Mouse (Mus musculus): Measurements from ENCODE around the gene Litaf. TPM values are rescaled to one million over a fixed set of nuclear protein-coding genes. Genes with fewer than 3 reads are reported as not detected.
"Not testable (repeated sequence)": the region's sequence is repeated elsewhere in the genome, so short reads cannot be mapped to it uniquely, and the experiment has no call there.

Litaf gene
- polyA plus RNA-seq, 1 experiment: 472 TPM

DNA sequence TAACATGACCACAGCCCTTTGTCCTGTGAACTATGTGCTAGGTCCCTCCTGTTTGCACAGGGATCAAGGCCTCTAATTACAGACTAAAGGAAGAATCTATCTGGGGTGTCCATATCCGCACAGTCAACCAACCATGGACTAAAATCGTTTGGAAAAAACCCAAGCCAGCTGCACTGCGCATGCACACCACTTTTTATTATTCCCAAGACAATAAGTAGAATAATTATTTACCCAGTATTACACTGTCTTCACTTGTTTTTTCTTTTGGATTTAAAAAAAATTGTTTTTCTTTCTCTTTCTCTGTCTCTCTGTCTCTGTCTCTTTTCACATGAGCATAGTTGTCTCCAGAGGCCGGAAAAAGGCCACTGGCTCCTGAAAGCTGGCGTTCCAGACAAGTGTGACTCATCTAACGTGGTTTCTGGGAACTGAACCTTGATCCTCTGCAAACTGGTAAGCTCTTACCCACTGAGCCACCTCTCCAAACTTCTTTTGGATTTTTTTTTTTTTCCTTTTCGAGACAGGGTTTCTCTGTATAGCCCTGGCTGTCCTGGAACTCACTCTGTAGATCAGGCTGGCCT is 84.4 kb downstream of the Litaf start:
- Histone ChIP-seq H3K4me1 (peaks cover 99% of the 10 kb centered on the region), H3K27me3 (replicated peaks) (no peaks in the 10 kb centered on the region), H3K9me3 (no peaks in the 10 kb centered on the region), H3K4me3 (replicated peaks) (no peak overlapping the region), H3K36me3 (replicated peaks; ENCODE audit: low read length) (peaks cover 75% of the 10 kb centered on the region)
- TF ChIP-seq GATA1 (IDR thresholded peaks at IDR 0.05; ENCODE audit: borderline replicate concordance, low read length): no peak
- TF ChIP-seq FLI1 (IDR thresholded peaks at IDR 0.05; ENCODE audit: low read length): no peak

DNA sequence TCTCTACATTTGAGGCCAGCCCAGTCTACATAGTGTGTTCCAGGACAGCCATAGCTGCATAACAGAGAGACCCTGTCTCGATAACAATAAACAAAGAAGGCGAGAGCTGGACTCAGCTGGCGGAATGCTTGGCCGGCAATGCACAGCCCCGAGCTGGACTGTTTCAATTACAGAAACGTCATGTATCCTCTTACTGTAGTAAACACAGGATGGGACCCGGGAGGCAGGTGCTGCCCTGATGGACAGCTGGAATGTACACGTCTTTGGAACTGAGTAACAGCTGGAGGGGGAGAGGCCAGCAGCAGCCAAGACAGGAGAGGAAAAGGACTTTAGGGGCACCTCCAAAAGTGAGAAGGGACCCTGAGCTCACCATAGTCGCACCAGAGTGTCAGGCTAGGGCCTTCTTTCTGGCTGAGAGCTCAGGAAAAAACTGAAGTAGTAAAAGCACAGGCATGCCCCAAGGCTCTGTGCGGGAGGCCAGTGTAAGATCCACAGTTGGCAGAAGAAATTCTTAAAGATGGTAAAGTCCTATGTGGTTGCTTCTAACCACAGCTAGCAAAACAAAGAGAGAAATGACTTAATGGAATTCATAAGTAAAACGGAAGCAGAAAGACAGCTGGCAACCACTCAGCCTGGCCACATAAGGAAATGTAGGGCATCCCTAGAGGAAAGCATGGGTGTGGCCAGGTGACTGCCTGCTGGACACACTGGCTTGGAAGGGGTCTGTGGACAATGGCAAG is 86.7 kb downstream of the Litaf start:
- no peak for TF ChIP-seq GATA1 (IDR thresholded peaks at IDR 0.05; ENCODE audit: borderline replicate concordance, low read length)
- TF ChIP-seq FLI1 (IDR thresholded peaks at IDR 0.05; ENCODE audit: low read length): no peak
- peaks cover 78% of the 10 kb centered on the region for H3K36me3 ChIP-seq (replicated peaks; ENCODE audit: low read length)
- H3K4me1 ChIP-seq: peaks cover 98% of the 10 kb centered on the region
- H3K4me3 ChIP-seq (replicated peaks): peak overlapping the region; percentile 82
- H3K27me3 ChIP-seq (replicated peaks): no peaks in the 10 kb centered on the region
- no peaks in the 10 kb centered on the region for H3K9me3 ChIP-seq

- Histone ChIP-seq H3K27me3 (replicated peaks) (no peaks in the 10 kb centered on the region), H3K4me1 (peaks cover 94% of the 10 kb centered on the region), H3K9me3 (no peaks in the 10 kb centered on the region), H3K36me3 (replicated peaks; ENCODE audit: low read length) (peaks cover 87% of the 10 kb centered on the region), H3K4me3 (replicated peaks) (peak overlapping the region; percentile 81)
- no peak for TF ChIP-seq FLI1 (IDR thresholded peaks at IDR 0.05; ENCODE audit: low read length)
- no peak for TF ChIP-seq GATA1 (IDR thresholded peaks at IDR 0.05; ENCODE audit: borderline replicate concordance, low read length)
These were observed 88.1 kb downstream of the Litaf start for GRCm38 (mm10) chr16:10977877-10978276.

- peak overlapping the region; percentile 57 for H3K4me3 ChIP-seq (replicated peaks)
- no peaks in the 10 kb centered on the region for H3K9me3 ChIP-seq
- H3K27me3 ChIP-seq (replicated peaks): no peaks in the 10 kb centered on the region
- TF ChIP-seq GATA1 (IDR thresholded peaks at IDR 0.05; ENCODE audit: borderline replicate concordance, low read length): no peak
- no peak for TF ChIP-seq FLI1 (IDR thresholded peaks at IDR 0.05; ENCODE audit: low read length)
- peaks cover 94% of the 10 kb centered on the region for H3K4me1 ChIP-seq
- H3K36me3 ChIP-seq (replicated peaks; ENCODE audit: low read length): peaks cover 92% of the 10 kb centered on the region
These were observed 89.7 kb downstream of the Litaf start for GRCm38 (mm10) chr16:10976202-10976631.

GRCm38 (mm10) chr16:10974939-10975338 is 91.0 kb downstream of the Litaf start:
- no peaks in the 10 kb centered on the region for H3K9me3 ChIP-seq
- H3K4me3 ChIP-seq (replicated peaks): no peak overlapping the region
- TF ChIP-seq GATA1 (IDR thresholded peaks at IDR 0.05; ENCODE audit: borderline replicate concordance, low read length) (no peak), FLI1 (IDR thresholded peaks at IDR 0.05; ENCODE audit: low read length) (no peak)
- H3K36me3 ChIP-seq (replicated peaks; ENCODE audit: low read length): peaks cover 96% of the 10 kb centered on the region
- H3K27me3 ChIP-seq (replicated peaks): no peaks in the 10 kb centered on the region
- peaks cover 94% of the 10 kb centered on the region for H3K4me1 ChIP-seq

DNA sequence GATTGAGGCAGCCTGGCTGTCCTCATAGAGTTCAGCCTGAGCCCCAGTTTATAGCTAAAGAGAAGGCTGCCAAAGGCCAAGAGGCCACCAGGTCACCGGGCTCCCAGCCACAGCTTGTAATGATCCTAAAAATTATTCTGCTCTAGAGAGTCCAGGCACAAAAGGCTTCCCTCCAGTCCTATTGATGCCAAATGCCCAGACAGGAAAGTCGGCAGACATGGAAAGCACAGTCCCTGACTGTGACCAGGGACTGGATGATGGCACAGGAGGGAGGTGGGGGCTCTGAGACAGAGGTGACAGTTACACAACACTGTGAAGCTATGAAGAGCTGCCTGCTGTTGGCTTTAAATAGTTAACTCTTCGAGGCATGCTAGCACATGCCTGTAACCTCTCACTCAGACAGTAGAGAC is 91.9 kb downstream of the Litaf start:
- Histone ChIP-seq H3K36me3 (replicated peaks; ENCODE audit: low read length) (peaks cover 91% of the 10 kb centered on the region), H3K9me3 (no peaks in the 10 kb centered on the region), H3K4me1 (peaks cover 94% of the 10 kb centered on the region), H3K4me3 (replicated peaks) (no peak overlapping the region), H3K27me3 (replicated peaks) (no peaks in the 10 kb centered on the region)
- TF ChIP-seq FLI1 (IDR thresholded peaks at IDR 0.05; ENCODE audit: low read length) (no peak), GATA1 (IDR thresholded peaks at IDR 0.05; ENCODE audit: borderline replicate concordance, low read length) (no peak)

DNA sequence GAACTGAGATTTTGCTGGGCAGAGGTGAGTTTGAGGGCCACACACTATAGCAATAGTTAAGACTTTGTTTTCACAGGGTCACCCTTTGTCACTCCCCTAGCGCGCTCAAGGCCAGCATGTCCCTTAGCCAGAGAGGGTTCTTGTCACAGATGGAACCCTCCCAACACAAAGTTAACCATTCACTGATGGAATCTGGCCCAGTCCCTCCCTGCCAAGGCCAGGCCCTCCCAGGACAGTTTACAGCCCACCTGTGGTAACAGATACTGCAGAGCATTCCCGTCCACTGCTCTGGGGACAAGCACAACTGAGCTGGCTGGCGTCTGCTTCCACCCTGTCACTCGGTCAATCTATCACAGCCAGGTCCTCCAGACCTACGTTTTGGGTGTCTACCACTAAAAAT is 93.7 kb downstream of the Litaf start:
- Histone ChIP-seq H3K27me3 (replicated peaks) (no peaks in the 10 kb centered on the region), H3K4me1 (peaks cover 93% of the 10 kb centered on the region), H3K36me3 (replicated peaks; ENCODE audit: low read length) (peaks cover 91% of the 10 kb centered on the region), H3K4me3 (replicated peaks) (no peak overlapping the region), H3K9me3 (no peaks in the 10 kb centered on the region)
- TF ChIP-seq FLI1 (IDR thresholded peaks at IDR 0.05; ENCODE audit: low read length) (no peak), GATA1 (IDR thresholded peaks at IDR 0.05; ENCODE audit: borderline replicate concordance, low read length) (no peak)

- H3K36me3 ChIP-seq (replicated peaks; ENCODE audit: low read length): peaks cover 89% of the 10 kb centered on the region
- peaks cover 92% of the 10 kb centered on the region for H3K4me1 ChIP-seq
- not testable (repeated sequence) for H3K9me3 ChIP-seq; H3K27me3 ChIP-seq (replicated peaks); H3K4me3 ChIP-seq (replicated peaks)
These were observed 96.0 kb downstream of the Litaf start for GRCm38 (mm10) chr16:10969944-10970343.

- no peaks in the 10 kb centered on the region for H3K27me3 ChIP-seq (replicated peaks)
- peaks cover 90% of the 10 kb centered on the region for H3K4me1 ChIP-seq
These were observed 96.6 kb downstream of the Litaf start for GRCm38 (mm10) chr16:10969342-10969741.

GRCm38 (mm10) chr16:10968299-10968698 is 97.7 kb downstream of the Litaf start:
- Histone ChIP-seq H3K27me3 (replicated peaks) (no peaks in the 10 kb centered on the region), H3K36me3 (replicated peaks; ENCODE audit: low read length) (peaks cover 90% of the 10 kb centered on the region), H3K4me3 (replicated peaks) (no peak overlapping the region), H3K9me3 (no peaks in the 10 kb centered on the region), H3K4me1 (peaks cover 88% of the 10 kb centered on the region)
- TF ChIP-seq GATA1 (IDR thresholded peaks at IDR 0.05; ENCODE audit: borderline replicate concordance, low read length) (no peak), FLI1 (IDR thresholded peaks at IDR 0.05; ENCODE audit: low read length) (no peak)

More at GRCm38 (mm10) chr16:10969342-10969741, 96.6 kb downstream of the Litaf start:
- Histone ChIP-seq H3K9me3 (no peaks in the 10 kb centered on the region), H3K36me3 (replicated peaks; ENCODE audit: low read length) (peaks cover 90% of the 10 kb centered on the region), H3K4me3 (replicated peaks) (peak overlapping the region; percentile 56)
- no peak for TF ChIP-seq GATA1 (IDR thresholded peaks at IDR 0.05; ENCODE audit: borderline replicate concordance, low read length)
- no peak for TF ChIP-seq FLI1 (IDR thresholded peaks at IDR 0.05; ENCODE audit: low read length)
